Comparison of ENCODE assay signal across 8 mouse cellular contexts in genomic region chr9:37254531-37255110, GRCm38 (mm10). TPM values are rescaled to one million over a fixed set of nuclear protein-coding genes. Genes with fewer than 3 reads are reported as not detected.
DNase-seq lines count a peak whose midpoint lies in the region; ATAC-seq and TF ChIP-seq lines count a peak whose summit lies in the region.

No protein-coding gene starts in this region.

- DNase-seq in heart, postnatal 36 days = no peak
- no peak for DNase-seq in cerebellum, postnatal 4 days (ENCODE audit: low spot score in 2 of 2)
- no peak for DNase-seq in T-cell, adult 2 months (ENCODE audit: low spot score)
- DNase-seq in ovary, postnatal 36 days (ENCODE audit: low spot score) = no peak

- H3K4me3 ChIP-seq in heart, embryonic 13.5 days = peak overlapping the region; percentile 60
- H3K4me3 ChIP-seq in bone marrow, adult 2 months (replicated peaks; ENCODE audit: control insufficient read depth, low read depth, low read length) = peak overlapping the region; percentile 25
- peak overlapping the region; percentile 47 for H3K4me3 ChIP-seq in hindbrain, embryonic 16.5 days (ENCODE audit: low read length)
- peak overlapping the region; percentile 41 for H3K4me3 ChIP-seq in midbrain, embryonic 15.5 days

- H3K27ac ChIP-seq in heart, embryonic 13.5 days (replicated peaks) = no peak overlapping the region
- H3K27ac ChIP-seq in bone marrow, adult 2 months (ENCODE audit: control insufficient read depth, insufficient read depth, low read depth, low read length, poor library complexity) = no peak overlapping the region
- H3K27ac ChIP-seq in hindbrain, embryonic 16.5 days (ENCODE audit: low read depth, low read length) = no peak overlapping the region
- H3K27ac ChIP-seq in midbrain, embryonic 15.5 days = no peak overlapping the region

- peak overlapping the region; percentile 85 for H3K4me2 ChIP-seq in heart, embryonic 13.5 days
- H3K4me2 ChIP-seq in hindbrain, embryonic 16.5 days (ENCODE audit: low read length) = peak overlapping the region; percentile 85
- peak overlapping the region; percentile 90 for H3K4me2 ChIP-seq in midbrain, embryonic 15.5 days

- H3K4me1 ChIP-seq in heart, embryonic 13.5 days = peaks cover 18% of the 10 kb centered on the region
- H3K4me1 ChIP-seq in bone marrow, adult 2 months (ENCODE audit: control insufficient read depth, insufficient read depth, low read length) = peaks cover 1% of the 10 kb centered on the region; the same call in 1 of the 2 replicates
- H3K4me1 ChIP-seq in hindbrain, embryonic 16.5 days (ENCODE audit: control insufficient read depth, insufficient read depth, low read depth, low read length) = peaks cover 12% of the 10 kb centered on the region
- H3K4me1 ChIP-seq in midbrain, embryonic 15.5 days = peaks cover 14% of the 10 kb centered on the region

- TF ChIP-seq POLR2A in bone marrow, adult 2 months (IDR thresholded peaks at IDR 0.05; ENCODE audit: borderline replicate concordance, control insufficient read depth, low read depth, low read length) = no peak

- no peak for ATAC-seq in heart, embryonic 13.5 days (ENCODE audit: extremely low read depth, insufficient number of reproducible peaks, low FRiP score, low TSS enrichment)
- no peak for ATAC-seq in hindbrain, embryonic 16.5 days
- peak; percentile 17; the same call in 1 of the 2 replicates for ATAC-seq in midbrain, embryonic 15.5 days (replicated peaks)

- no peaks in the 10 kb centered on the region for H3K27me3 ChIP-seq in heart, embryonic 13.5 days (replicated peaks)
- H3K27me3 ChIP-seq in hindbrain, embryonic 16.5 days (replicated peaks; ENCODE audit: control insufficient read depth, insufficient read depth, low read length) = peaks cover 7% of the 10 kb centered on the region; the same call in 1 of the 2 replicates
- H3K27me3 ChIP-seq in midbrain, embryonic 15.5 days (replicated peaks) = peaks cover 13% of the 10 kb centered on the region; the same call in 1 of the 2 replicates

- H3K36me3 ChIP-seq in heart, embryonic 13.5 days = no peaks in the 10 kb centered on the region
- no peaks in the 10 kb centered on the region for H3K36me3 ChIP-seq in hindbrain, embryonic 16.5 days (ENCODE audit: control insufficient read depth, insufficient read depth, low read length)
- H3K36me3 ChIP-seq in midbrain, embryonic 15.5 days (replicated peaks) = no peaks in the 10 kb centered on the region

- intact Hi-C loops in heart, postnatal 36 days (cut with DNase I) = loop anchor here (5.0 kb wide), 1 partner anchor 73 kb away; no protein-coding TSS in a partner anchor

- no peak for TF ChIP-seq CTCF in bone marrow, adult 2 months (IDR thresholded peaks at IDR 0.05; ENCODE audit: control insufficient read depth, insufficient read depth, low read length)

- H3K9me3 ChIP-seq in heart, embryonic 13.5 days = no peaks in the 10 kb centered on the region
- H3K9me3 ChIP-seq in hindbrain, embryonic 16.5 days (ENCODE audit: control insufficient read depth, low read length) = no peaks in the 10 kb centered on the region
- H3K9me3 ChIP-seq in midbrain, embryonic 15.5 days = no peaks in the 10 kb centered on the region

- 13% methylated on average over 6 of the region's 6 CpGs for WGBS in heart, embryonic 13.5 days
- 44% methylated on average over 6 of the region's 6 CpGs for WGBS in bone marrow, adult 2 months
- 24% methylated on average over 6 of the region's 6 CpGs for WGBS in hindbrain, embryonic 16.5 days
- 28% methylated on average over 6 of the region's 6 CpGs for WGBS in midbrain, embryonic 15.5 days

- peak overlapping the region; percentile 78 for H3K9ac ChIP-seq in heart, embryonic 13.5 days
- no peak overlapping the region; the same call in 1 of the 2 replicates for H3K9ac ChIP-seq in hindbrain, embryonic 16.5 days (ENCODE audit: low read depth, low read length)
- H3K9ac ChIP-seq in midbrain, embryonic 15.5 days = peak overlapping the region; percentile 41

RNA-seq across cellular contexts. Expression of gene Slc37a2, which starts 0.9 kb away (rescaled TPM):
- 1.3 and 1.4 TPM in 2 replicates for polyA plus RNA-seq in heart, embryonic 13.5 days (2015; fragmentation: Nextera tagmentation; extraction: Ambion mirVana)
- total RNA-seq in heart, postnatal 36 days (2021) = 1 to 10 TPM; 2.5 to 4.5 TPM
- 3.1 and 7.3 TPM in 2 replicates for polyA plus RNA-seq in bone marrow, adult 2 months (2011; ENCODE audit: insufficient read depth, insufficient read length, low replicate concordance, missing spikeins)
- 1.9 and 2.6 TPM in 2 replicates for polyA plus RNA-seq in hindbrain, embryonic 16.5 days (2015; fragmentation: Nextera tagmentation; extraction: Ambion mirVana)
- polyA plus RNA-seq in midbrain, embryonic 15.5 days (2015; fragmentation: Nextera tagmentation; extraction: Ambion mirVana) = 0.81 and 1.6 TPM in 2 replicates

RNA-seq across cellular contexts. Expression of gene Tmem218, which starts 46.6 kb away (rescaled TPM):
- polyA plus RNA-seq in heart, embryonic 13.5 days (2015; fragmentation: Nextera tagmentation; extraction: Ambion mirVana) = 7.5 and 8.7 TPM in 2 replicates
- 1 to 10 TPM; 6.4 to 7.0 TPM for total RNA-seq in heart, postnatal 36 days (2021)
- 0.77 and 1.7 TPM in 2 replicates for polyA plus RNA-seq in bone marrow, adult 2 months (2011; ENCODE audit: insufficient read depth, insufficient read length, low replicate concordance, missing spikeins)
- polyA plus RNA-seq in hindbrain, embryonic 16.5 days (2015; fragmentation: Nextera tagmentation; extraction: Ambion mirVana) = 10.1 and 11.0 TPM in 2 replicates
- polyA plus RNA-seq in midbrain, embryonic 15.5 days (2015; fragmentation: Nextera tagmentation; extraction: Ambion mirVana) = 8.7 and 9.0 TPM in 2 replicates
